Mouse (Mus musculus) heart, postnatal 4 days (tissue): ENCODE data around the gene Begain. TPM values are rescaled to one million over a fixed set of nuclear protein-coding genes. Genes with fewer than 3 reads are reported as not detected.

Experiments used
- DNase-seq: peaks from one replicate; pipeline ENCODE4 v3.0.0; 2021
- total RNA-seq, 2 experiments: library from RNA; stranded (reverse); gene quantifications; 2 replicates each; pipeline ENCODE4 v1.2.3; 2021

The Begain gene
- 1 to 10 TPM; 2.1 to 2.6 TPM for total RNA-seq

DNA sequence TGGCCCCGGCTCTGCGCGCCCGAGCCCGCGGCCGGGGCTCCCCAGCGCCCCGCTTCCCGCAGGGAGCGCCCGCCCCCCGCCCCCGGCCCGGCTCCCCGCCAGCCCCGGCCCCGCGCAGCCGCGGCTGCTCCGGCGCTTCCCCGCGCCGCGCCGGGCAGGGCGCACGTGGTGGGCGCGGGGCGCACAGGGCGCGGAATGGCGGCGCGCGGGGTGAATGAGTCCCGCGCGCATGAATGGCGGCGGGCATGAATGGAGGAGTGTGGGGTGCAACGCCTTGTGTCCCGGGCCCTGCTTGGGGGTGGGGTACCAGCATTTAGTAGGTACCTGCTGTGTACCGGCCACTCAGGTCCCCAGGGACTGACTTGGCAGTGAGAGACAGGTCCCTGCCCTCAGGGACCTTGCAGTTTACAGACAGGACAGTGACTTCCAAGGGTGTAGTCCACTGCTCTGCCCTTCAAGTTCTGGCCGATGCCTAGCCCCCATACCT is at the start of gene Begain:
Gene Begain, minus strand, starts transcription at position 51 of the 487 bp plus-strand sequence.
- no peak for DNase-seq

DNA sequence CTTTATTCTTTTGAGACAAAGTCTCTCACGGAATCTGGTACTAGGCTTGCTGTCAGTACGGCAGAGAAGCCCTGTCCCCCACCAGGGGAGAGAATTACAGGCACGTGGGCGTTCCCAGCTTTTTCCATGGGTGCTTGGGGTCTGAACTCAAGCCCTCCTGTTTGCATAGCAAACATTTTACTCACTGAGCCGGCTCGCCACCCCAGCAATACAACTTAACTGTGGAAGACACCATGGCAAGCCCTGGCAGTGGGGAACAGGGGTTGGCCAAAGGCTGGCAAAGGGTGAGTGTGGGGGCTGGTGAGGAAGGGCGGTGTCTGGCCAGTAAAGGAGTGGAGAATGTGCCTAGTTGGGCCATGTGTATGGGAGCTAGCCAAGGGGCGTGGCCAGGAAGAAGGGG is 47.7 kb upstream of the Begain start:
- DNase-seq, result no peak

DNA sequence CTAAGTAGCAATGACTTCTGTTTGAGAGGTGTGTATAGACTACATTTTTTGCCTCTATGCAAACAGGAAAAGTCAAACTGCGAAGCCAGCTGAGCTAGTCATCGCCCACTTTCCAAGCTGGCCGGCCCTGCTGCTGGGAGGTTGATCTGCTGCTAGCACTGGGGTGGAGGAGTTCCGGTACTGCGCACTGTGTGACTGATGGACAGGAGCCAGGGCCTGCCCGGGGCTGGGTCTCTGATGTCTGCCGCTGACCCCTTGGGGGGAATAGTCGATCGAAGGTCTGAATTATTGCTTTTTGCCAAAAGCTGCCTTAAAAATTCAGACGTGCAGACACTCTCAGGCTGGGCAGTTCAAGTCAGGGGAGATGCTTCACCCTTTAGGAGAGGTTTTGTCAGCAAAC is 47.1 kb upstream of the Begain start:
- DNase-seq, result no peak

DNA sequence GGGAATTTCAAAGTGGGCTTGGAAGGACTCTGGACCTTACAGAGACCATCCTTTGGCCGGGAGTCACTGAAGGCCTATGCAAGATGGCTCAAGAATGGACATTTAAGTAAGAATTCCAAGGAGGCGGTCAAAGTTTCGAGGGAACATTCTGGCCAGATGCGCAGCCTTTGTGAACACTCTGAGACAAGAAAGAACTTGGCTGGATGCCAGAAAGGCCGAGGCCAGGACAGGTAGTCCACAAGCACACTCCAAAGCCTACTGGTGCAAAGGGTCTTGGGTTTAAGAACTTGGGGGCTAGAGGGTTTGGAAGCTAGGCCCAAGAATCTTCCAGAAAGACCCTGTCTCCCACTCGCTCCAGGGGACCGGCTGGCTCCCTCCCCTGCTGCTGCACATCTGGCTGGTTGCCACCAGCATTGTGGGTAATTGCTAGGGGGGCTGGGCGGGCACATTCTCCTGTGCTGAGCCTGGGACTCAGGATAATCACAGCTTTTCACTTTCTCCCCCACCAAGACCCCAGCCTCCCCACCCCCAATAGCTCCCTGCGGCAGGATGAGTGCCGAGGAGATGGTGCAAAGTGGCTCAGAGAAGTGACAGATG is 45.1 kb upstream of the Begain start:
- no peak for DNase-seq

DNA sequence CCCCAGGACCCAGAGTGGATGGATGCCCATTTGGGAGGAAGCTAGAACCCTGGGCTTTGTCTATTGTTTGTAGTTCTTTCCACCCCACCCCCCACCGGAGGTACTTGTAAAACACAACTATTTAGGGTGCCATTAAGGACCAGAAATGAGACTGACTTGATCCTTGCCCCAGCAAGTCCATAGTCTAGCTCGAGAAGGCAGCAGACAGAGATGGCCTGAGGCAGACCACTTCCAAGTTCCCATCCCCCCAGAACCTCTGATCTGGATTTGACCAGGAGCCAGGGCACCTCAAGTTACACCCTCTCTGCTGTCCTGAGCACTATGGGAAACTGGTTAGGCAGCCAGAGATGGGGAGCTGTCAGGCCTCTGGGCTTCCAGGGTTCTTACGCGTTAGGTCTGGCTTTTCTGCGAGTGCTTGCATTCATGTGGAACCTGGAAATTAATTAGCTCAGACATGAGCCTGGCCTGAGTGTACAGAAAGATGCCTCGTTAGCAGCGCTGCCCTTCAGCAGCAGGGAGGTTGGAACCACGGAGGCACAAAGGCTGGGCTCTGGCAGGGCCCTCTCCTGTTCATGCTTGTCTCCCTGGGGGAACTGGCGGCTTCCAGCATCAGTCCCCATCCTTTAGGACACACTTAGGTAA is 44.5 kb upstream of the Begain start:
- no peak for DNase-seq

DNA sequence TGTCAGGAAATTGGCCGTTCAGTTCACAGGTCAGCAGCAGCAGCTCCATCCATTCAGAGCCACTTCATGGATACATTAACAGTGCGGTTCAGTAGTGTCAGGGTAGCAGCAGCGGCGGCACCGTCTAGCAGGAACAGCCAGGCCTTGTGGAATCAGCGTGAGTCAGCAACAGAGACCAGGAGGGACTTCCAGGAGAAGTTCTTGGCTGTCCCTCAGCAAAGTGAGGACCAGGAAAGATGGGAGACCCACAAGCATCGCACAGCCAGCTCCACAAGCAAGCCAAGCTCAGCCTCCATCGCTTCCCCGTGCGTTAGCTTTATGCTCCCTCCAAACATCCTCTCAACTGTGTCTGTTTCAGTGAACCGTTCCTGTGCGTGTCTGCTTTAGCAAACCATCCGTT is 40.9 kb upstream of the Begain start:
- DNase-seq, result no peak

DNA sequence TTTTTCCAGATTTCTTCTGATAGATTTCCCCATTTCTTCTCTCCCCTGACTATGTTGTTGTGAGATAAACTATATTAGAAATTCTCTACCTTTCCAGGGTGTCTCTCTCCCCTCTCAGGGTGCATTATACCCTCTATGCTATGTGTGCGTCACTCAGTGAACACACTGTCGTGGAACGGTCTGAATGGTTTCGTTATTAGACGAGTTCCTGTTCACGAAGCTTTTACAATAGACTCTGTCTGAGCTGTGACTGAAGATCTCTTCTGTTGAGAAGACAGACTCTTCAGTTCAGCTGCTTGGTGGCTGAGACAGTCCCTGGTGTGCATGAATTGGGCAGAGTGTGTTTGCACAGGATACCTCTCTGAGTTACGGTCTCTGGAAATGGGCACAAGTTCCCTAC is 32.4 kb upstream of the Begain start:
- DNase-seq, result no peak

DNA sequence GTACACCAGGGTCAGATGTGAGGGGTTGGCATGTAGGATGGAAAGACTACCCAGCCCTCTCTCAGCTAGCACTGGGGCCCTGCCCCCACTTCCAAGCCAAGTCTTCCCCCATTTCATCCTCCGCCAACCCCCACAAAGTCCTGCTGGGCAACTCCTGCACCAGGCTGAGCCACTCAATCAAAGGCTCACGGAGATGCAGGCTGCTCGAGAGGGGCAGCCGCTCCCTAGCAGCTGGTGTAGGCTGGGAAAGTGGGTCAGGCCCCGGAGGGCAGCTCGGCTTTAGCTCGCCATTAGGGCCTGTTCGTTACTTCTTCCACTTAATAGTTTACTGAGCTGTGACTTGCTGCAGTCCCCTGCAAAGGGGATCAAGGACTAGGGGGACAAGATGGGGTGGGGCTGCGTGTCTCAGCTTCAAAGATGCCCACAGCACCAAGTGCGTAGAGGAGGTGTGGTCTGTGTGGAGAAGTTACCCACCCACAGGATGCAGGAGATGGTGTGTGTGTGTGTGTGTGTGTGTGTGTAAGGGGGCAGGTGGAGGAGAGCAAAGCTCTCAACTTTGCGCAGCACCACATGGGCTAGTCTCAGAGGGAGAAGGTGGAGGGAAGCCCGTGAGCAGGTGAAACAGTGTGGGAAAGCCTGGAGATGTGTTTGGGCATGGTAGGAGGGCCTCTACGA is 22.6 kb upstream of the Begain start:
- DNase-seq, result no peak

DNA sequence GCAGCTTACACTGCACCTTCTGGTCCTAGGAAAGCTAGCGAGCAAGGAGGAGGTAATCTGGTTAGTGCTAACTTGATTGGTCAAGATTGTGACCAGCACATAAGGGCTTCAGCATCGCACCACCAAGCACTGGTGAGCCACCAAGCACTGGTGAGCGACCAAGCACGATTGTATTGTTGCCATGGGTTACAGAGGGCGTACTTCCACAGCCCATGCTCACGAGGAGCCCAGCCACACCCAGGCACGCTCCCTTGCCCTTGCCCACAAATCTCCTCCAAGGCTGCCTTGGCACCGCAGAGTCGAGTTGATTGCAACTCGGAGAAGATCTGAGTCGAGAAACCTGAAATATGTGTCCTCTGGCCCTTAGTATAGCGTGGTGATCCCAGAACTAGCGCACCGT is 22.0 kb upstream of the Begain start:
- no peak for DNase-seq

DNA sequence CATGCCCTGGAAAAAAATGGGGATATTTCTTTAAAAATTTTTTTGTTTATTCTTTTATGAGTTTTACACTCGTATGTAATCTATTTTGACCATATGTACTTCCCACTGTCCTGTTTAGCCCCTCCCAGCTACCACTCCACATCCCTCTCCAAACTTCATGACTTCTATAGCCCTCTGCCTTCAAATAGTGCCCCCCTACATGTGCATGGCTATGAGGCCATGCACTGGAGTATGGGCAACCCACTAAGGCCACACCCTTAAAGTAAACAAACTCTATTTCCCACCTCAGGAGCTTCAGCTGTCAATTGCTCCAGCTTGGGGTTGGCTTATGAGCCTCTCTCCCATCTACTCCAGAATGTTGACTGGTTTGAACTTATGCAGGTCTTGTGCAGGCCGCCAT is 18.1 kb upstream of the Begain start:
- no peak for DNase-seq

DNA sequence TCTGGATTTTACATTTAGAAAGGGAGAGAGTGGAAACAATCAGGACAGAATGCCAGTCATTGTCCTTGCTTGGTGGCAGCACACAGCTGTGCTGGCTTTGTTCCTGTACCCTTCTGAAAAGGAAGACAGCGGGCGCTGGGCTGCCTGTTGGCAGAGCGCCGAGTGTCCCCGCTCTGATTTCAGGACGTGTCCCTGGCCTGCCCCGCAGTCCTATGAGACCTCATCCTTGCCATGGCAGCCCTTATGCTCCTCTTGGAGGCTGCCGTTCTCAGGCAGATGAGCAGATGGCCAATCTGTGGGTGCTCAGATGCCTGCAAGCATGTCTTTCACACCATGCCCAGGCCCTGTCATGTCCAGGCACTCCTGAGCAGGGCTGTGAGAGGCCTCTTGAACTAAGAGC is 17.7 kb upstream of the Begain start:
- no peak for DNase-seq

DNA sequence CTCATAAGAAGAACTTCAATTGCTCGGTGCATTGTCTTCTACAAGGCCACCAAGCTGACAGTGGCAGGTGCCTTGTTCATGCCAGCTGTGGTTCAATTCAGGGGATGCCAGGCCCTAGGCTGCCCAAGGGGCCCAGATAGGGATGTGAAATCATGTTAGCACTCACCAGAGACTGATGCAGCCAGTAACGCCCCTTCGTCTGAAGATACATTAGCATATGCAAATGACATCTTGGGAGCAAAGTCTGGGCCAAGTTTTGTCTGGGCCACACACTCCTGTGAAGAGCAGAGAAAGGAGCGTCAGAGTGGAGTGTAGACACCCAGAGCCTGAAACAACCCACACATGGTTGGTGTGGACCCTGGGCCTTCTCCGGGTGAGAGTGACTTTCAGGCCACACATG is 17.0 kb upstream of the Begain start:
- DNase-seq, result no peak

DNA sequence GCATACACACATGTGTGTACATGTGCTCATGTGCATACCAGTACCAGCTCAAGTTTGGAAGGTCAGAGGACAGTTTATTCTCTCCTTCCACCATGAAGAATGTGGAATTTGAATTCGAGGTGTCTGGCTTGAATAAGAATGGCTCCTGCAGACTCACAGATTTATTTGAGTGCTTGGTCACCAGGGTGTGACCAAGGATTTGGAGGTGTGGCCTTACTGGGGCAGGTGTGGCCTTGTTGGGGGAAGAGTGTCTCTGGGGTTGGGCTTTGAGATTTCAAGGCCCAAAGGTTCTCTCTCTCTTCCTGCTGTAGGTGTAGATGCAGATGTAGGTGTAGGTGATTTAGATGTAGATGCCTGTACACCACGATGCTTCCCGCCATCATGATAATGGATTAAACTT is 15.5 kb upstream of the Begain start:
- no peak for DNase-seq

DNA sequence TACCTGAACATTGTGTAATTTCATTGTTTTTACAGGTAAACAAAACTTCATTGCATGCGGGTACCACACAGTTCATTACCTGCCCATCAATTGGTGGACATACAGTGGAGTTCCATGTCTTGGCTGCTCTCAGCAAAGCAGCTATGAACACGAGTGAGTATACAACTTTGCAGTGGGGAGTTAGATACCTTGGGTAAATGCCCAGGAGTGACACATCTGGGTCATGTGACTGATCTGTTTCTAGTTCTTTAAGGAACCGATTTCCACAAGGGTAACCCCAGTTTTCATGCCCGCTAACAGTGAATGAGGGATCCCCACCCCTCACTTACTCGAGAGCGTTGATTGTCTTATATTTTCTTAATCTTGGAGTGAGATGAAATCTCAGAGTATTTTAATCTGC is 9.0 kb upstream of the Begain start:
- DNase-seq, result no peak

DNA sequence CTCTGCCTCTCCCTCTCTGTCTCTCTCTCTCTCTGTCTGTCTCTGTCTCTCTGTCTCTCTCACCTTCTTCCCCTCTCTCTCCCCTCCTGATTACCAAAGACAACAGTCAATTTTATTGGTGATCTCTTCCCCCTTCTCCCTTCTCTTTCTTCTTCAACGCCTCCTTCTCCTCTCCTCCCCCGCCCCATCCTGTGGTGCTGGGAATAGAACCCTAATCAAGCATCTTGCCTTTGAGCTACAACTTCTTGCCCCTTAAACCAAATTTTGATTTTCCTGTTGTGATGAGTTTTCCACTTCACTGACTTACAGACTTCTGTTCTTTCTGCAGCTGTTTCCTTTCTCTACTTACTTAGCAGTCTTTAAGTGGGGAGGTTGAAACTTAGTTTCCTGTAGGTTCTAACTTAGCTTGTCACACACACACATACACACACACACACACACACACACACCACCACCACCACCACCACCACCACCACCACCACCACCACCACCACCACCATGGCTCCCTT is 6.8 kb upstream of the Begain start:
- DNase-seq, result no peak

DNA sequence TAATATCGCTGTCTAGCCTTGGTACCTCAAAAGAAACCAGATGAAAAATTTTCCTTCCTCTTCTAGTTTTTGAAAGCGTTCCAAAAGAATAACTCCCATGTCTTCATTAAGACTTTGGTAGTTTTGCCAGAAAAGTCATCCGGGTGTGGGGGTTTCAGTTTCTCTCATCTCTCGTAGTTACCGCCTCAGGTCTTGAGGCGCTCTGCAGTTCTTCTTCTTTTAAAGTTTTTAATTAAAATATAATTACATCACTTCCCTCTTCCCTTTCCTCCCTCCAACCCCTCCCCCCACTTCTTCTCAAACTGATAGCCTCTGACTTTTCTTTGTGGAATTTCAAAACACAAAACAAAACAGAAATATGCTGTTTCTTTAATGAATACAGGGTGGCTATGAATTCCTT is 6.1 kb upstream of the Begain start:
- no peak for DNase-seq

DNA sequence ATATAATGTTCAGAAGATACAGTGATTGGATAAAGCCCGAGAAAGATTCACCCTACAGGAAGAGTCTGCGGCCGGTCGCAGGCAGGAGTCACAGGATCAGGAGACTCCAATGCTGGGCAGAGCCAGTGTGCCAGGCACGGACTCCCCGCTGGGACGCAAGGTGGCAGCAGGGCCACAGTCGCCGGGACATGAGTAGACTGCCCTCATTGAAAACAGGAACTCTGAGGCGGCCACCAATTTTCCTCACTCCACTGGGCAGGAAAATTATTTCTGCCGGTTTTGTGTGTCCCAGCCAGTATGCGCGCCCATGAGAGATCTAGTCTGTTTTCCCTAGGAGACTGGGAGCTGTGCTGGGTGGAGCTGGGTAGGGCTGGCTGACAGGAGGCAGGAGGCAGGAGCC is 3.2 kb upstream of the Begain start:
- DNase-seq, result no peak

DNA sequence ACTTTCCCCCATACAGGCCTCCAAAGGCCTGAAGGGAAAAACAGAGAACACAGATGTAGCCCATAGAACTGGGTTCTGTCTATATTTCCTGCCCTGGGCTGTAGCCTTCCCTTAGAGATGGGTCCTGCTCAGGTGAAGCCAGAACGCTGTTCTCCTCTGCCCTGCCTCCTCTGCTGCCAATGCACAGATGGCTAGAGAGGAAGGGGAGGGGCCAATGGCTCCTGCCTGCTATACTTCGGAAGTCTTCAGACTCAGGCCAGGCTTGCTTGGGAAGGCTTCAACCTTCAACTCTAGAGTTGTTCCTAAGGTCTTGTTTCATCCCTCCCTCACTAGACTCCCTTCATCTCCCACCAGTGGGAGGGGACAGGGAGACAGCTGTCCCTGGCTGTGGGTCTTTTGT is 1.7 kb upstream of the Begain start:
- DNase-seq, result no peak

DNA sequence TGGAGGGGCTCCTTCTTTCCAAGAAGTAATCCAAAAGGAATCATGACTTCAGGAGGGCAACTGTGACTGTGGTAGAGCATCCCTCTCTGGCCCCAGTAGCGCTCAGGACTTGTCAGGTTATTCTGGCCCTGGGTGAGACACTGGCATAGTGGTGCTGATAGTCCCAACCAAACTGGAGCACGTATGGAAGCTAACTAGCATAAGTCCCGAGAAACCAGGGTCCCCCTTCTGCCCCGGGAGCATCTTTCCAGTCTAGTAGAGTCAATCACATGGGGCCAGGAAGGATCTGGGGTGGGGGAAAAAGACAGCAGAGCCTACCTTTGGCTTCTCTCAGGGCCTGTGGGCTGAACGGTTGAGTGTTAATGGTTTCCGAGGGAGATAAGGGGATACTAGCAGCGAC is 721 bp upstream of the Begain start:
- DNase-seq, result no peak

DNA sequence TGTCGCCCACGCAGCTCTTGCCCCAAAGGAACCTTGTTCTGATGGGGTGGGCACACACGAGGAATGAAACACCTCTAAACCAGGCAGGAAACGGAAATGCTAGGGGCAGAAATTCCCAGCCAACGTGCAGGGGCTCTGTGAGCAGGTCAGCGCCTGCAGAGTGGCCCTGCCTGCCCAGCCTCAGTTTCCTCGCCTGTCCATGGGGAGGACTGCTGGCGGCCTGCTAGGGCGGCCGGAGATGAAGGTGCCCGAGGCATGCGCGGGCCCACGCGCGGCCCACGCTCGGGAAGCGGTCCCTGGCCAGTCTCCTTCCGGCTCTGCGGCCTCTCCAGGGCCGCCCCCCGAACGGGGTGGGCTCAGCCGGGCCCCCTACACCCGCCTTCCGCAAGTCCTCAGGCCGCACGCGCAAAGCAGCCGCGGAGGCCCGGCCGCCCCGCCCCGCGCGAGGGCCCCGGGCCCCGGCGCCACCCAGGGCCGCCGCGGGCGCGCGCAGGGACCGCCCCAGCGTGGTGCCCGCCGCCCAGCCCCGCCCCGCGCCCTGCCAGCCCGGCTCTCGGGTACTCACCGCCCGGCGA is 369 bp downstream of the Begain start:
- DNase-seq, result peak; percentile 24

DNA sequence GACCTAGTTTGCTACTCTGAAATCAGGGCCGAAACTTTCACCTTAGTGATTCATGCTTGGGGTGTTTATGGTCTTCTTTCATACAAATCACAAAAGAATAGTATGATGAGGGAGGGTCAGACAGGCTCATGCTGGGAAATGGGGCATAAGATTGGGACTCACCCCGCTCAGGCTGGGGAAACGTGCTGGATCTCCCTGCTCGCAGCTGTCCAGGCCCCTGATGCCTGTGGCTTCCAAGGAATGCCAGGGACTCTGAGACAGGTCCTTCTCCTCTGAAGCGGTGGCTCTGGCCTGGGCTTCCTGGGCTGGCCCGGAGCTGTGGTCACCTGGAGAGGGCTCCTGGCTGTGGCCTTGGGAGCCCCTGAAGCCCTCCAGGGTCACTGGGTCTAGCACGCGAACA is 9.4 kb downstream of the Begain start:
- no peak for DNase-seq

DNA sequence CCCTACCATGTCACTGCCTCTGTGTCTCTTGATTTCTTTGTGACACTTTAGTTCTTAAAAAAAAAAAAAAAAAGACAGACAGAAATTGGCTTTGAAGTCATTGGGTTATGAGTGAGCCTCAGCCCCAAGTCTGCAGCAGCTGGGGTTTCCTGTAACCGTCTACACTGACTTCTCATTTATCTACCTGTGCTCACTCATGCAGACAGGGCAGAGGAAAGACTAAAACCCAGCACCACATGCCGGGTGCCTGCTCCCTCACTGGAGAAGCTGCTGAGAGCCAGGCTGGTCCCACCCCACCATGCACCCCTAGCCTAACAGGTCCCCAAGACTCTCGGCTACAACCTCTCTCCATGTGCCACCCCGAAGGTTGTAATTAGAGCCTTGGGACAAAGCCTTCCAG is 10.3 kb downstream of the Begain start:
- no peak for DNase-seq

DNA sequence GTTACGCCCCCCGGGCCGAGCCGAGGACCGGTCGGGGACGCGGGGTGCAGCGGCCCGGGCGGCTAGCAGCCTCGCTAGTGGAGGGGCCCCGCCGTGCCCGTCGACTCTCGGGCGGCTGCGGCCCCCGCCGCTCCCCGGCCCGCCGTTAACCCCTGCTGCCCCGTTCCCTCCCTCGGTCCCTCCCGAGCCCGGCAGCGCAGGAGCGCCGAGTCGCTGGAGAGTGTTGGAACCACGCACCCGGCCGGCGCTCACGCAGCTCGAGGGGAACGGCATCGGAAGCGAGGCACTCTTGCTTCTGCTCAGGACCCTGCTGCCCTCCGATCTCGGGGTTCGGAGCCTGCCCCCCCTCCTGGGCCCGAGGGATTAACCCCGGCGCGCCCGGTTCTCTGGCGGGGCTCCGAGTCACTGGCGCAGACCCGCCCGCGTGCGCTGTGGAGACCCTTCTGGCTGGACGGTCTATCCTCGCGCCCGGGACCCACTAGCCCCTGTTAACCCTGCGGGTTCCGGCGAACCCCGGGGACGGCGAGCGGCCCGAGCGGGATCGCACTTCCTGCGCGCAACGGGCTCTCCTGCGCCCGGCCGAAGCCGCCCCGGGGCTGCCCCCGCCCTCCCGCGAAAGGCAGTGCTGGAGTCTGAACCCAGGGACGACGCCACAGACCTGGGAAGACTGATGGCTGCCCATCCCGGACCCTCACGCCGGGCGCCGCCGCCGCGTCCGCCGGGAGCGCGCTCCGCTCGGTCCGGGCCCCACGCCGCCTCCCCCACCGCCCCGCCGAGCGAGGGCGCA is 14.8 kb downstream of the Begain start:
- no peak for DNase-seq
